Mouse (Mus musculus): ENCODE results near the gene Rlbp1. TPM values are rescaled to one million over a fixed set of nuclear protein-coding genes. Genes with fewer than 3 reads are reported as not detected.

Rlbp1 gene
- polyA plus RNA-seq, 1 experiment from 2014 or later = 80.0 TPM

DNA sequence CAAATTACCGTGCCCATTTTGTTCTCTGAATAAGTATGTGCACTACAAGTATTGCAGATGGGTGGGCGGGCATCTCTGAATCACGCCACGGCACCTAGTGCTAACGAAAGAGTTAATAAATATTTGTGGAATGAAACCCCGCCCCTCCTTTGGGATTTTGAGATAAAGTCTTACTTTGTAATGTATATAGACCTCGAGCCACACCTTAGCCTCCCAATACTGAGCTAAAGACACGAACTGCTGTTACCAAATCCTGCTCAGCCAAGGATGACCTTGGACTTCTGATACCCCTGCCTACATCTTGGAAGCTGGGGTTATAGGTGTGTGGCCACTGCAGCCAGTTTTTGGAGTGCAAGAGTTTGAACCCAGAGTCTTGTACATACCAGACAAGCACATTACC, 11.6 kb upstream of the Rlbp1 start:
- Histone ChIP-seq H3K36me3 (ENCODE audit: control insufficient read depth, insufficient read depth, low read length) (no peaks in the 10 kb centered on the region), H3K4me2 (ENCODE audit: low read length) (no peak overlapping the region), H3K27me3 (replicated peaks; ENCODE audit: control insufficient read depth, insufficient read depth, low read length) (no peaks in the 10 kb centered on the region), H3K9ac (ENCODE audit: low read length) (no peak overlapping the region), H3K4me3 (ENCODE audit: low read depth, low read length) (no peak overlapping the region), H3K4me1 (ENCODE audit: control insufficient read depth, insufficient read depth, low read length) (no peaks in the 10 kb centered on the region), H3K9me3 (replicated peaks; ENCODE audit: control insufficient read depth, low read length) (no peaks in the 10 kb centered on the region), H3K27ac (ENCODE audit: low read depth, low read length) (no peak overlapping the region)
- 87% methylated on average over 8 of the region's 8 CpGs for WGBS
- no peak for ATAC-seq
- no peak for DNase-seq (ENCODE audit: low spot score)

DNA sequence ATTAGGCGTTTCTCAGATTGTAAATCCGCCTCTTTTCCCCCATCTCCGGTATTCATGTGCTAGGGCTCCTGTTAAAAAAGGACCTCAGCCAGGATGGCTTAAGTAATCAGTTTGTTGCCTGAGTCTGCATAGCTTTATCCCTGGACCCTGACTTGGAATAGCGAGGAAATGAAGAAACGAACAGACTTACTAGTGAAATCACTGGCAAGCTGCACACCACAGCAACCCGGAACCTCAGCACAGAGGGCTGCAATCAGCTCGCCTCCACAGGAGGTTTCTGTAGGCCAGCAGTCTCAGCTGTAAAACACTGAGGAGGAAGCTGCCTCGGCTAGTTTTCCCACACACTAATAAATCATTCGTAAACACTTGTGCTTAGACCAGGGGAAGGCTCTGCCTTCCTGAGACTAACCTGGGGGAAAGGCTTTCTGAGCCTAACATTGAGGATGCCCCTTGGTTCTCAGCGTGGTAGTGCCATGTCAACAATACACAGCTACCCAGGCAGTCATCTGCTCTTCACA, 10.7 kb upstream of the Rlbp1 start:
- no peak for ATAC-seq
- no peaks in the 10 kb centered on the region for H3K36me3 ChIP-seq (ENCODE audit: control insufficient read depth, insufficient read depth, low read length)
- peaks cover 2% of the 10 kb centered on the region; the same call in 1 of the 2 replicates for H3K4me1 ChIP-seq (ENCODE audit: control insufficient read depth, insufficient read depth, low read length)
- no peak overlapping the region for H3K4me3 ChIP-seq (ENCODE audit: low read depth, low read length)
- no peak overlapping the region for H3K9ac ChIP-seq (ENCODE audit: low read length)
- H3K27ac ChIP-seq (ENCODE audit: low read depth, low read length) = no peak overlapping the region
- no peaks in the 10 kb centered on the region for H3K27me3 ChIP-seq (replicated peaks; ENCODE audit: control insufficient read depth, insufficient read depth, low read length)
- no peak overlapping the region for H3K4me2 ChIP-seq (ENCODE audit: low read length)
- no peaks in the 10 kb centered on the region for H3K9me3 ChIP-seq (replicated peaks; ENCODE audit: control insufficient read depth, low read length)
- DNase-seq (ENCODE audit: low spot score) = no peak
- WGBS = 89% methylated on average over 10 of the region's 10 CpGs

DNA sequence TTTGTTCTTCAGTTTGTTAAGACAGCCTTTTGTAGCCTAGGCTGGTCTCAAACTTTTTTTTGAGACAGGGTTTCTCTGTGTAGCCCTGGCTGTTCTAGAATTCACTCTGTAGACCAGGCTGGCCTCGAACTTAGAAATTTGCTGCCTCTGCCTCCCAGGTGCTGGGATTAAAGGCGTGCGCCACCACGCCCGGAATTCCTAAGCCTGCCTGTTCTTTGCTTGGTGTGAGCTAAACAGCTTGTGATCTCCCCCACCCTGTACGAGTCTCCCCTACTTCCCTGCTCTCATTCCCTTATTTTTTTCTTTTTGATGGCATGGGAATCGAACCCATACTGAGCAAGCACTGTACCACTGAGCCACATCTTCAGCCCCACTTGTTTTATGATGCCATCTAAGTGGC, 8.3 kb upstream of the Rlbp1 start:
- Histone ChIP-seq H3K27ac (ENCODE audit: low read depth, low read length) (no peak overlapping the region), H3K27me3 (replicated peaks; ENCODE audit: control insufficient read depth, insufficient read depth, low read length) (no peaks in the 10 kb centered on the region), H3K4me2 (ENCODE audit: low read length) (no peak overlapping the region), H3K9me3 (replicated peaks; ENCODE audit: control insufficient read depth, low read length) (no peaks in the 10 kb centered on the region), H3K4me3 (ENCODE audit: low read depth, low read length) (no peak overlapping the region), H3K4me1 (ENCODE audit: control insufficient read depth, insufficient read depth, low read length) (peaks cover 2% of the 10 kb centered on the region; the same call in 1 of the 2 replicates), H3K9ac (ENCODE audit: low read length) (no peak overlapping the region), H3K36me3 (ENCODE audit: control insufficient read depth, insufficient read depth, low read length) (no peaks in the 10 kb centered on the region)
- DNase-seq (ENCODE audit: low spot score) = no peak
- WGBS = 85% methylated on average over 7 of the region's 7 CpGs
- ATAC-seq = no peak

- Histone ChIP-seq H3K36me3 (ENCODE audit: control insufficient read depth, insufficient read depth, low read length) (no peaks in the 10 kb centered on the region), H3K27ac (ENCODE audit: low read depth, low read length) (no peak overlapping the region), H3K9ac (ENCODE audit: low read length) (no peak overlapping the region), H3K4me1 (ENCODE audit: control insufficient read depth, insufficient read depth, low read length) (peaks cover 2% of the 10 kb centered on the region; the same call in 1 of the 2 replicates), H3K4me2 (ENCODE audit: low read length) (no peak overlapping the region), H3K27me3 (replicated peaks; ENCODE audit: control insufficient read depth, insufficient read depth, low read length) (no peaks in the 10 kb centered on the region), H3K4me3 (ENCODE audit: low read depth, low read length) (no peak overlapping the region), H3K9me3 (replicated peaks; ENCODE audit: control insufficient read depth, low read length) (no peaks in the 10 kb centered on the region)
- 66% methylated on average over 7 of the region's 7 CpGs for WGBS
- ATAC-seq = no peak
- DNase-seq (ENCODE audit: low spot score) = no peak
Observed at GRCm38 (mm10) chr7:79394666-79395065, 7.8 kb upstream of the Rlbp1 start.

- H3K4me2 ChIP-seq (ENCODE audit: low read length) = no peak overlapping the region
- 98% methylated on average over 7 of the region's 7 CpGs for WGBS
- no peak overlapping the region for H3K4me3 ChIP-seq (ENCODE audit: low read depth, low read length)
- H3K27ac ChIP-seq (ENCODE audit: low read depth, low read length) = no peak overlapping the region
- no peak overlapping the region for H3K9ac ChIP-seq (ENCODE audit: low read length)
- ATAC-seq (no peak), DNase-seq (ENCODE audit: low spot score) (no peak)
- peaks cover 2% of the 10 kb centered on the region; the same call in 1 of the 2 replicates for H3K4me1 ChIP-seq (ENCODE audit: control insufficient read depth, insufficient read depth, low read length)
- H3K9me3 ChIP-seq (replicated peaks; ENCODE audit: control insufficient read depth, low read length) = no peaks in the 10 kb centered on the region
- H3K36me3 ChIP-seq (ENCODE audit: control insufficient read depth, insufficient read depth, low read length) = no peaks in the 10 kb centered on the region
- no peaks in the 10 kb centered on the region for H3K27me3 ChIP-seq (replicated peaks; ENCODE audit: control insufficient read depth, insufficient read depth, low read length)
Observed at GRCm38 (mm10) chr7:79393924-79394323, 7.1 kb upstream of the Rlbp1 start.

DNA sequence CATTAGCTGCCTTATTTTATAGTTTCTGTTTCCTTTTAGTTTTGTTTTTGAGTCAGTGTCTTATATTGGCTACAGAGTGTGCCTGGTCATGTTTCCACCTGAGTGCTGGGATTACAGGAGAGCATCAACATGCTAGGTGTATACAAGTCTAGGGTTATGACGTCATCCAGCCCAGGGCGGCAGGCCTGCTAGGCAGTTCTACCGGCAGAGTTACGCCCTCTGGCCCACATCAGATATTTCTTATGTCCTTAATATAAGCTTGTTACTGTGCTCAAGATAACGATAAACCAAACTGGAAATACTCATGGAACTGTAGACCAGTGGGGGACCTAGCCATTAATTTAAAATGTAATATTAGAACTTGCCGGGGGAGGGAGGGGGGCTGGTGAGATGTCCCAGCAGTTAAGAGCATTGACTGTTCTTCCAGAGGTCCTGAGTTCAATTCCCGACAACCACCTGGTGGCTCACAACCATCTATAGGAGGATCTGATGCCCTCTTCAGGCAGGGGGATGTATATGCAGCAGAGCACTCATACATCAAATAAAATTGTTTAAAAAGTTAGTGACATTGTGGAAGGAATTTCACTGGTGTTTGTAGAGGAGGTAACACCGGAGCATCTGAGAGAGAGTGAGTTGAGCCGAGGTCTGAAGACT, 6.1 kb upstream of the Rlbp1 start:
- no peak for DNase-seq (ENCODE audit: low spot score)
- 0 out of 2 replicates have a peak, but pooled peaks have one; percentile 17 for ATAC-seq
- peak overlapping the region; percentile 72 for H3K9ac ChIP-seq (ENCODE audit: low read length)
- no peaks in the 10 kb centered on the region for H3K36me3 ChIP-seq (ENCODE audit: control insufficient read depth, insufficient read depth, low read length)
- peaks cover 2% of the 10 kb centered on the region; the same call in 1 of the 2 replicates for H3K4me1 ChIP-seq (ENCODE audit: control insufficient read depth, insufficient read depth, low read length)
- no peak overlapping the region for H3K27ac ChIP-seq (ENCODE audit: low read depth, low read length)
- H3K4me3 ChIP-seq (ENCODE audit: low read depth, low read length) = peak overlapping the region; percentile 52
- peak overlapping the region; percentile 95 for H3K4me2 ChIP-seq (ENCODE audit: low read length)
- no peaks in the 10 kb centered on the region for H3K9me3 ChIP-seq (replicated peaks; ENCODE audit: control insufficient read depth, low read length)
- WGBS = 60% methylated on average over 9 of the region's 9 CpGs
- H3K27me3 ChIP-seq (replicated peaks; ENCODE audit: control insufficient read depth, insufficient read depth, low read length) = no peaks in the 10 kb centered on the region

GRCm38 (mm10) chr7:79391883-79392649, 5.2 kb upstream of the Rlbp1 start, which contains the start of gene Fanci:
Gene Fanci, plus strand, starts transcription at chr7:79391929.
- Histone ChIP-seq H3K27ac (ENCODE audit: low read depth, low read length) (peak within 1 kb of the TSS; percentile 86), H3K27me3 (replicated peaks; ENCODE audit: control insufficient read depth, insufficient read depth, low read length) (no peaks in the 10 kb centered on the region), H3K9ac (ENCODE audit: low read length) (peak within 1 kb of the TSS; percentile 72), H3K36me3 (ENCODE audit: control insufficient read depth, insufficient read depth, low read length) (no peaks in the 10 kb centered on the region), H3K4me3 (ENCODE audit: low read depth, low read length) (peak within 1 kb of the TSS; percentile 52), H3K4me1 (ENCODE audit: control insufficient read depth, insufficient read depth, low read length) (peaks cover 3% of the 10 kb centered on the region), H3K4me2 (ENCODE audit: low read length) (peak within 1 kb of the TSS; percentile 95), H3K9me3 (replicated peaks; ENCODE audit: control insufficient read depth, low read length) (no peaks in the 10 kb centered on the region)
- under 1% methylated on average over 44 of the region's 44 CpGs for WGBS
- ATAC-seq (peak; percentile 97), DNase-seq (ENCODE audit: low spot score) (peak; percentile 97)

GRCm38 (mm10) chr7:79391471-79391870, 4.6 kb upstream of the Rlbp1 start:
- Histone ChIP-seq H3K4me1 (ENCODE audit: control insufficient read depth, insufficient read depth, low read length) (peaks cover 6% of the 10 kb centered on the region), H3K4me2 (ENCODE audit: low read length) (peak overlapping the region; percentile 95), H3K4me3 (ENCODE audit: low read depth, low read length) (peak overlapping the region; percentile 52), H3K9me3 (replicated peaks; ENCODE audit: control insufficient read depth, low read length) (no peaks in the 10 kb centered on the region), H3K9ac (ENCODE audit: low read length) (peak overlapping the region; percentile 72), H3K36me3 (ENCODE audit: control insufficient read depth, insufficient read depth, low read length) (no peaks in the 10 kb centered on the region), H3K27ac (ENCODE audit: low read depth, low read length) (peak overlapping the region; percentile 86), H3K27me3 (replicated peaks; ENCODE audit: control insufficient read depth, insufficient read depth, low read length) (no peaks in the 10 kb centered on the region)
- 11% methylated on average over 3 of the region's 3 CpGs for WGBS
- ATAC-seq (no peak), DNase-seq (ENCODE audit: low spot score) (no peak)

All from forebrain, embryonic 14.5 days (tissue).